In the genomic region with DNA sequence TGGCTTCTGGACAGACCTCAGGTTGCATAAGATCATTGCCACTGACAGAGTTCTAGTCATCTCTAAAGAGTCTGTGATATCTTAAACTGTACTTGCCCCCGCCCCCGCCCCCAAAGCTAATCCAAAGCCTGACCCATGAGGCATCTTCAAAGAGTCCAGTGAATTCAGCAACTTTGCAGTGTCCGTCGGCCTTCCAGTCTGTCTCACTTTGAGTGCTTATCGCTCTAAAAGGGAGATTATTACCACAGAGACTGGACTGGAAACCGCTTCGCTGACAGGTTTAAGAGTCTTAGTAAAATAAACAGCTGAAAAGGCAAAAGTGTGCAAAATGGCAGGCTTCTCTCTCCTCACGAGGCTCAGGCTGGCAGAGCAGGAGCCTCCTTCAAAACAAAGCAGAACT, we compare ENCODE assay signal across 25 mouse cellular contexts.
DNase-seq lines count a peak whose midpoint lies in the region; ATAC-seq and TF ChIP-seq lines count a peak whose summit lies in the region.
"Had no signal": no experiment of that assay in that cellular context is flagged by ENCODE, and none has a peak within 500 bp of the region (broad histone marks: within the 10 kb centered on the region; RNA-seq: fewer than 3 reads in every experiment).

No protein-coding gene starts in this region.

- no peak for TF ChIP-seq CTCF in stomach, postnatal 0 days (IDR thresholded peaks at IDR 0.05; ENCODE audit: low read depth)

- H3K36me3 ChIP-seq in heart, embryonic 12.5 days, result no peaks in the 10 kb centered on the region
- H3K36me3 ChIP-seq in kidney, embryonic 15.5 days, result no peaks in the 10 kb centered on the region
- H3K36me3 ChIP-seq in stomach, embryonic 14.5 days (ENCODE audit: control insufficient read depth, insufficient read depth, low read length), result no peaks in the 10 kb centered on the region
- H3K36me3 ChIP-seq in stomach, postnatal 0 days (ENCODE audit: control insufficient read depth, insufficient read depth, low read length), result no peaks in the 10 kb centered on the region
- H3K36me3 ChIP-seq: forebrain, embryonic 15.5 days; hindbrain, embryonic 12.5 days; limb, embryonic 12.5 days; midbrain, embryonic 15.5 days; neural tube, embryonic 12.5 days; stomach, embryonic 15.5 days had no signal

- DNase-seq in heart, adult 8-10 months (ENCODE audit: low spot score), result no peak
- DNase-seq in kidney, postnatal 36 days, result no peak
- DNase-seq in stomach, postnatal 0 days (ENCODE audit: low spot score), result no peak
- DNase-seq in left cerebral cortex, adult 9 months (ENCODE audit: low spot score in 2 of 2), result no peak
- DNase-seq: adrenal gland, adult 2 months; cerebellum, adult 11-12 months; cerebellum, postnatal 10 days; gastrocnemius, postnatal 10 days; kidney, adult 2 months; kidney, postnatal 14 days; liver, postnatal 0 days; thymus, adult 18-20 months; thymus, postnatal 36 days had no signal

- H3K9ac ChIP-seq in heart, embryonic 12.5 days, result no peak overlapping the region
- no peak overlapping the region for H3K9ac ChIP-seq in kidney, embryonic 15.5 days
- no peak overlapping the region for H3K9ac ChIP-seq in stomach, embryonic 14.5 days (replicated peaks; ENCODE audit: low read depth, low read length)
- no peak overlapping the region for H3K9ac ChIP-seq in stomach, postnatal 0 days (ENCODE audit: low read length)
- H3K9ac ChIP-seq: forebrain, embryonic 15.5 days; hindbrain, embryonic 12.5 days; limb, embryonic 12.5 days; liver, postnatal 0 days; midbrain, embryonic 15.5 days; neural tube, embryonic 12.5 days; stomach, embryonic 15.5 days had no signal

- no peaks in the 10 kb centered on the region for H3K9me3 ChIP-seq in heart, embryonic 12.5 days (replicated peaks)
- no peaks in the 10 kb centered on the region for H3K9me3 ChIP-seq in kidney, embryonic 15.5 days (replicated peaks)
- H3K9me3 ChIP-seq in stomach, embryonic 14.5 days (ENCODE audit: control insufficient read depth, low read depth, low read length), result no peaks in the 10 kb centered on the region
- no peaks in the 10 kb centered on the region for H3K9me3 ChIP-seq in stomach, postnatal 0 days (ENCODE audit: control insufficient read depth, low read length)
- H3K9me3 ChIP-seq: forebrain, embryonic 15.5 days; hindbrain, embryonic 12.5 days; limb, embryonic 12.5 days; midbrain, embryonic 15.5 days; neural tube, embryonic 12.5 days; stomach, embryonic 15.5 days had no signal

- no peaks in the 10 kb centered on the region for H3K27me3 ChIP-seq in heart, embryonic 12.5 days (replicated peaks)
- no peaks in the 10 kb centered on the region for H3K27me3 ChIP-seq in kidney, embryonic 15.5 days
- H3K27me3 ChIP-seq in stomach, embryonic 14.5 days (ENCODE audit: control insufficient read depth, insufficient read depth, low read length), result no peaks in the 10 kb centered on the region
- no peaks in the 10 kb centered on the region for H3K27me3 ChIP-seq in stomach, postnatal 0 days (ENCODE audit: control insufficient read depth, insufficient read depth, low read length)
- H3K27me3 ChIP-seq: forebrain, embryonic 15.5 days; hindbrain, embryonic 12.5 days; limb, embryonic 12.5 days; midbrain, embryonic 15.5 days; neural tube, embryonic 12.5 days; stomach, embryonic 15.5 days had no signal

- WGBS in heart, embryonic 12.5 days, result 20% methylated on average over 8 of the region's 8 CpGs
- WGBS in kidney, embryonic 15.5 days, result 41% methylated on average over 8 of the region's 8 CpGs
- 22% methylated on average over 8 of the region's 8 CpGs for WGBS in stomach, embryonic 14.5 days
- WGBS in stomach, postnatal 0 days, result 41% methylated on average over 8 of the region's 8 CpGs

- H3K4me2 ChIP-seq in heart, embryonic 12.5 days, result 0 out of 2 replicates have a peak overlapping the region, but pooled peaks have one; percentile 6
- no peak overlapping the region for H3K4me2 ChIP-seq in kidney, embryonic 15.5 days
- H3K4me2 ChIP-seq in stomach, embryonic 14.5 days (replicated peaks; ENCODE audit: low read depth, low read length), result no peak overlapping the region
- no peak overlapping the region for H3K4me2 ChIP-seq in stomach, postnatal 0 days (replicated peaks; ENCODE audit: low read depth)
- H3K4me2 ChIP-seq: forebrain, embryonic 15.5 days; hindbrain, embryonic 12.5 days; limb, embryonic 12.5 days; liver, embryonic 11.5 days; midbrain, embryonic 15.5 days; neural tube, embryonic 12.5 days; stomach, embryonic 15.5 days had no signal

- H3K4me3 ChIP-seq in heart, embryonic 12.5 days, result no peak overlapping the region
- no peak overlapping the region for H3K4me3 ChIP-seq in kidney, embryonic 15.5 days (replicated peaks)
- H3K4me3 ChIP-seq in stomach, embryonic 14.5 days (ENCODE audit: low read depth, low read length), result no peak overlapping the region
- no peak overlapping the region for H3K4me3 ChIP-seq in stomach, postnatal 0 days (ENCODE audit: low read depth, low read length)
- H3K4me3 ChIP-seq: forebrain, embryonic 15.5 days; hindbrain, embryonic 12.5 days; layer of hippocampus, adult 2 months; limb, embryonic 12.5 days; midbrain, embryonic 15.5 days; neural tube, embryonic 12.5 days; stomach, embryonic 15.5 days had no signal

- H3K27ac ChIP-seq in heart, embryonic 12.5 days (ENCODE audit: poor library complexity, severe bottlenecking), result peak overlapping the region; percentile 62
- H3K27ac ChIP-seq in kidney, embryonic 15.5 days, result 0 out of 2 replicates have a peak overlapping the region, but pooled peaks have one; percentile 34
- peak overlapping the region; percentile 39; the same call in 1 of the 2 replicates for H3K27ac ChIP-seq in stomach, embryonic 14.5 days (ENCODE audit: low read length)
- no peak overlapping the region for H3K27ac ChIP-seq in stomach, postnatal 0 days (replicated peaks)
- H3K27ac ChIP-seq: forebrain, embryonic 15.5 days; hindbrain, embryonic 12.5 days; layer of hippocampus, adult 2 months; limb, embryonic 12.5 days; macrophage; midbrain, embryonic 15.5 days; neural tube, embryonic 12.5 days; stomach, embryonic 15.5 days had no signal

- TF ChIP-seq EP300 in stomach, postnatal 0 days (optimal IDR thresholded peaks at IDR 0.05), result no peak

- peaks cover 44% of the 10 kb centered on the region for H3K4me1 ChIP-seq in heart, embryonic 12.5 days (replicated peaks)
- H3K4me1 ChIP-seq in kidney, embryonic 15.5 days, result peaks cover 39% of the 10 kb centered on the region
- peaks cover 19% of the 10 kb centered on the region for H3K4me1 ChIP-seq in stomach, embryonic 14.5 days (ENCODE audit: control insufficient read depth, insufficient read depth, low read length)
- H3K4me1 ChIP-seq in stomach, postnatal 0 days (replicated peaks; ENCODE audit: control insufficient read depth, insufficient read depth), result peaks cover 6% of the 10 kb centered on the region; the same call in 1 of the 2 replicates
- H3K4me1 ChIP-seq: midbrain, embryonic 15.5 days had no signal

- no peak for ATAC-seq in heart, embryonic 12.5 days (ENCODE audit: insufficient number of reproducible peaks, low FRiP score)
- no peak for ATAC-seq in kidney, embryonic 15.5 days (replicated peaks; ENCODE audit: low FRiP score)
- no peak for ATAC-seq in stomach, embryonic 14.5 days (ENCODE audit: insufficient number of reproducible peaks, insufficient read depth, low FRiP score, low read depth)
- ATAC-seq in stomach, postnatal 0 days (ENCODE audit: low FRiP score, low TSS enrichment), result no peak
- ATAC-seq: forebrain, embryonic 15.5 days; liver, postnatal 0 days; midbrain, embryonic 15.5 days had no signal
